Mouse (Mus musculus): ENCODE data around the gene Cux2.

Cux2 gene

DNA sequence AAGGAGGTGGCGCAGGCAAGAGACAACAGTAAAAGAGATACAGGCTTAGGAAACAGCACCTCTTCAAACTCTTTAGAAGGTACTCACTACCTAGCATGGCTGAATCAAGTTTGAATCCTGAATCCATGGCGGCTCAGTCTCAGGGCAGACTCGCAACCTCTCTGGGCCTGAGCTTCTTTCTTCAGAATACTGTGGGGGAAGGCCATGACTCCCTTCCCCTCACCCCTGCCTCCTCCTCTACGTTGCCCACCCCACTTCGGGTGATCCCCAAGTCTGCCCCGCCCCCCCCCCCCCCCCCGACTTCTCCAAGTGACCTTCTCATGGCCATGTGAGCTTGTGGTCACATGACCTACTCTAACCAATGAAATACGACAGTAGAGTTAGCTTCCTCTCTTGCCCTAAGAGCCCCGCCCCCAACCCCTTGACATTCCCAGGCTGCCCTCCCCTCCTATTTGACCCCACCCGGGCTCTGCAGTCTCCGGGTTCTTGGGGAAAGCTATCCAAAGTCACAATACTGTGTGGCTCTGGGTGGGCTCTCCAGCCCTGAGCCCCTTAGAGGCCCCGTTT is 10.9 kb upstream of the Cux2 start:
- DNase-seq (ENCODE audit: extremely low read depth, insufficient read length, low spot score): no peak

DNA sequence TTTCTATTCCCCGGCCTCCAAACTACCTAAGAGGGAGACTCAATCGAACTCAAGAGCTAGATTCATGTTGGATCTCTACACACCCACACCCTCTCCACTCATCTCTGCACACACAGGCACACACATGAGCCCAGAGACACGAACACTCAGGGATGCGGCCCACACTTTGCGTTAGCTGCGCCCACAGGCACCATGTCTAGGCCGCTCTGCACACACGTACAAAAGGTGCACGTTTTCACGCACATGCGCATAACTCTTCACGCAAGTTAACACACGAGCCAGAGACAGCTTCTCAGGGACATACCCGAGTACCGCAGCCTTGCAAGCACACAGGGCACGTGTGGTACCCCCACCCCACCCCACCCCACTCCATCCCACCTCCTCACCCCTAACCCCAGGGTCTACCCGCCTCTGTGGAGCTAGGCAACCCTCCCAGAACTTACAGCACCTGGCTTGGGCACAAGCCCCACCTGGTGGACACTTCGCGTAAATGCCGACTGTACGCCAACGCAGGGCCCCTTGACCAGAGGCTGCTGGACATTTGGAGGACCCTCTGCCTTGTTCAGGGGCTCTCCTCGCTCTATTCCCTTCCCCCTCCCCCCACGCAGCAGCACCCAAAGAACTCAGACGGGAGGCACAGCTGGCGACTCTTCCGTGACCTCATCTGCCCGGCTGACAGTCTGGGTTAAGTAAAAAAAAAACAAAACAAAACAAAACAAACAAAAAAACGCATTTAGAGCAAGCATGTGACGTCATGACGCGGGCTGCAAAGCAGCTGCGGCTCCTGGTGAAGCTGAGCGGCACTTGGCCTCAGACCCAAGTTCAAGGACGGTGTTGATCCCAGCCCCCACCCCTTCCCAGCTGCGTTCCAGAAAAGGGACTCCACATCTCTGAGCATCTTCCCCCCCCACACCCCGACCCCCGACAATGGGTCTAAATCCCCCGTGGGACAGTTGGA is 9.4 kb upstream of the Cux2 start:
- DNase-seq (ENCODE audit: extremely low read depth, insufficient read length, low spot score): peak; percentile 43

- DNase-seq (ENCODE audit: extremely low read depth, insufficient read length, low spot score): no peak
Observed at GRCm38 (mm10) chr5:122057622-122058021, 7.7 kb upstream of the Cux2 start.

DNA sequence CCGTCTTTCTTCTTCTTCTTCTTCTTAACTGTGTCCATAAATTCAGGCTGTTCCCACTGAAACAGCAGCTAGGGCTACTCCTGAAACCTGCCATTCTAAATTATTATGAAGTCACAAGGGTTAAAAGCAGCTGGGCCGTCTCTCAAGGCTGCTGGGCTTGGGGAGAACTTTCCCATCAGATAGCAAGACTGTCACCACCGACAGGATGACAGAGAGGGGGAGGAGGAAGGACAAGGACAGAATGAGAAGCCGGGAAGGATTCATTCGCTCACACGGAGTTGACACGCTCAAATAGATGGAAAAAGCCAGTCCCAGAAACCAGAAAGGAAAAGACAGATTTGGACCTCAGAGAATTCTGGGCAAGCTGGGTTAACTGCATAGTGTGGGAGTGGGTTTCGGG is 6.7 kb upstream of the Cux2 start:
- DNase-seq (ENCODE audit: extremely low read depth, insufficient read length, low spot score): no peak

DNA sequence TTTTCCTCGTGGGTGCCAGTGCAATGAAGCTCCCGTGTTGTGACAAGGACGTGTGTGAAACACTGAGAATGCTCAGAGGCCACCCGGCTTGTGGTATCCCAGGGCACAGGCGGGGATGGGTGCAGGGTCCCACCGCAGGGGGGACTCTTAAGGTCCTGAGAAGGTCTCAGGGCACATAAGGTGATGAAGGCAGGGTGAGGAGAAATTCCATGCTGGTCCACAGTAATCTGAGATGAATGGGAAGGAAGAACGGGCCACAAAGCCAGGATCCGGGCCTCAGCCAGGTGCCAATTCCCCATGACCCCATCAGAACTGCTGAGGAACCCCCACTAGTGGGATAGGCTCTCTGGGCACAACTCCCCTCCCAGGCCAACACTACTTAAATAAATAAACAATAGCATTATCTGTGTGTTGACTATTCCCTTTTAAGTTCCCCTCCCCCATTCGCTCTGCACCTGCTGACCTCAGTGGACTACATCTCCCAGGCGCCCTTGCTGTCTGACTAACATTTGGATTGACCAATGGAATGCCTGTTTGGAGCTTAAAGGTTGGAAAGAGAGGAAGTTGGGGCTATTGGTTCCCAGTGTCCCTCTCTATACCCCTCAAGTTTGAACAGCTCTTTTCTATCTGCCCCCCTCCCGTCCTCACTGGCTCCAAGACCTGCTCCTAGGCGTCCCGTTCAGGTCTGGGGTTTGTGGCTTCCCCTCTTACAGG is 4.4 kb upstream of the Cux2 start:
- no peak for DNase-seq (ENCODE audit: extremely low read depth, insufficient read length, low spot score)

DNA sequence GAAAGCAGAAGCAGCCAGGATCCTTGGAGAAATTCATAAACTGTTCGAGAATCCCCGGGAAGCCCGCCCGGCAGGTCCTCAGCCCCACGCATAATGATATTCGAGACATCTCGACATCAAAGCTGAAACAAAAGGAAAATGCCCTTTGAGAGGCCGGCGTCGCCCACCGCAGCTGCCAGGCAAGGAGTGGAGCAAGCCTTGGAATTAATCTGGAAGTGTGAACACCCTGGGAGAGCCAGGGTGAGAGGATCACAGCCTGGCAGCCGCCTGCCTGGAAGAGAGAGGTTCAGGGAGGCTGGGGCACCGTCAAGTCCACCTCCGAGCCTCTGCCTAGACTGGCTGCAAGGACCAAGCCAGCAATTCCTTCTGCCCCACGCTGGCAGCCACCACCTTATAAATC is 3.7 kb upstream of the Cux2 start:
- DNase-seq (ENCODE audit: extremely low read depth, insufficient read length, low spot score): no peak

- DNase-seq (ENCODE audit: extremely low read depth, insufficient read length, low spot score): no peak
Observed at GRCm38 (mm10) chr5:122050832-122051105, 867 bp upstream of the Cux2 start.

DNA sequence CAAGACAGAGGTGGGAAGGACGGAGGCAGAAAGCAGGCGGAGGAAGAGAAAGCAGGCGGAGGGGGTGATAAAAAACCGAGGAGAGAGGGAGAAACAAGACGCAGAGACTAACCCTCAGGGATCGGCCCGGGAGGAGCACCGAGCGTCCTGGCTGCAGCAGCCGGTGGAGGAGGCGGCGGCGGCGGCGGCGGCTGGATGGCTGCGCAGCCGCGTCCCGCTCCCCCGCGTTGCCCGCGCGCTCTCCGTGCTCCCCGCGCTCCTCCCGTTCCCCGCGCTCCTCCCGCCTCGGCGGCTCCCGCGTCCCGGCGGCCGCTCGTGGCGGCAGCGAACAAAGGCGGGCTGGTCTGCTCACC is 262 bp downstream of the Cux2 start:
- no peak for DNase-seq (ENCODE audit: extremely low read depth, insufficient read length, low spot score)

- no peak for DNase-seq (ENCODE audit: extremely low read depth, insufficient read length, low spot score)
Observed at GRCm38 (mm10) chr5:122048686-122049663, 927 bp downstream of the Cux2 start.

DNA sequence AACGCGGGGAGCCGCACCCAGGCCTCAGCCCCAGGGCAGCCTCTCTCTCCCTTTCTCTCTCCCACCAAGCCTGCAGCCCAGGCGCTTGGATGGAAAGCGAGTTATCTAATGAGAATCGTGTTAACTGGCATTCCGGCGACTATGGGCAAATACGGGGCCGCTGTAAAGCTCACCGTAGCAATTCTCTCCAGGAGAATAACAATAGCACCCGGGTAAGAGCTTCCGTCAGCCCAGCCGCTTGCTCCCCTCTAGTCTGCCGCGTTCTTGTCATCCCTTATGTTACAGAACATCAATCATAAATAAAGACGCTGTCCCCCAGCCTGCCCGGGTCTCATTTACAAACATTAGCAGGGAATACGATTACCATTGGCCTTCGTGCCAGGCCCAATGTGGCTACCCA is 1.6 kb downstream of the Cux2 start:
- no peak for DNase-seq (ENCODE audit: extremely low read depth, insufficient read length, low spot score)

- DNase-seq (ENCODE audit: extremely low read depth, insufficient read length, low spot score): no peak
Observed at GRCm38 (mm10) chr5:122047791-122048190, 2.1 kb downstream of the Cux2 start.

DNA sequence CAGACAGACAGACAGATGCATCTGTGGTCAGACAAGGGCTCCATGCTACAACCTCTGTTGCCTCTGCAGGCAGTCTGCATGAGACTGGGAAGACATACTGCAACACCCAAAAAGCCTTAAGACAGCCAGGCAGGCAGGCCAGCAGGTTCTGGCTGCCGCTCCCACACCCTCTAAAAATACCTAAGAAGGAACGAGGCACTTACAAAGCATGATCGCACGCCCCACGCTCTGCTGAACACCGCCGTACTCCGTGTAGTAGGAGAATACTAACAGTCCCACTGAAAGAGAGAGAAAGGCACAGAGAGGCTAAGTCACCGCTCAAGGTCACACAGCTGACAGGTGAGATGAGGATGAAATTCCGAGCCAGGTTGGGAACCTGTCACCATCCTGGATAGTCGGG is 6.3 kb downstream of the Cux2 start:
- DNase-seq (ENCODE audit: extremely low read depth, insufficient read length, low spot score): no peak

GRCm38 (mm10) chr5:122035278-122035677 is 14.6 kb downstream of the Cux2 start:
- no peak for DNase-seq (ENCODE audit: extremely low read depth, insufficient read length, low spot score)

GRCm38 (mm10) chr5:122033167-122033478 is 16.8 kb downstream of the Cux2 start:
- no peak for DNase-seq (ENCODE audit: extremely low read depth, insufficient read length, low spot score)

- DNase-seq (ENCODE audit: extremely low read depth, insufficient read length, low spot score): no peak
Observed at GRCm38 (mm10) chr5:122032471-122033166, 17.3 kb downstream of the Cux2 start.

- DNase-seq (ENCODE audit: extremely low read depth, insufficient read length, low spot score): no peak
Observed at GRCm38 (mm10) chr5:122031146-122031545, 18.8 kb downstream of the Cux2 start.

GRCm38 (mm10) chr5:122030640-122031039 is 19.3 kb downstream of the Cux2 start:
- DNase-seq (ENCODE audit: extremely low read depth, insufficient read length, low spot score): no peak

DNA sequence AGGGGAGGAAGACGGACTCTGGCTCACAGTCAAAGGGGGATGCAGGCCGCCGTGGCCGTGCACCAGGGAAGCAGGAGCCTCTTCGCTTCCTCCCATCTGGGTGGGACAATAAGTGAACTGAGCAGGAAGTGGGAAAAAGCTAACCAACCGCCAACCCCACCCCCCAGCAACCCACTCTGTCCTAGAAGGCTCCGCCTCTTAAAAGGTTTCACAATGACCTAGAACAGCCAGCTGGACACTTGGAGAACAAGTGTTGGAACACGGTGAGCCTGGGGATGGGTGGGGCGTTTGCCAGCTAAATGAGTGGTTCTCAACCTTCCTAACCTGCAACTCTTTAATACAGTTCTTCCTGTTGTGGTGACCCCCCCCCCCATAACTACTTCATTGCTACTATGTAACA is 23.1 kb downstream of the Cux2 start:
- no peak for DNase-seq (ENCODE audit: extremely low read depth, insufficient read length, low spot score)

DNA sequence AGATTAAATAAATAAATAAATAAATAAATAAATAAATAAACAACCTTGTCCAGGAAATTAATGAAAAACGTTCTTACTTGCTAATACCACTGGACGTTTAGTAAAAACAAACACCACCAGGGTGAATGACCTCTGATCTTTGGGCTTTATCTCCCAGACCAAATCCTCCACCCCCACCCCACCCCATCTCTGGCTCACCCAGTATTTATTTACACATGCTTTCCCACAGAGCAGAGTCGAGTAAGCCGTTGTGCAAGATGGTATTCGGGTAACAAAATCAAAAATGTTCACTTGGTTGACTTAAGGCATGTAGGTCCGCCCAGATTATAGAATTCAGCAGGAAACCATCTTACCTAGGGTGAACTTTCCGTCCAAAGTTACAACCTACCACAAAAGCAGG is 23.6 kb downstream of the Cux2 start:
- no peak for DNase-seq (ENCODE audit: extremely low read depth, insufficient read length, low spot score)

DNA sequence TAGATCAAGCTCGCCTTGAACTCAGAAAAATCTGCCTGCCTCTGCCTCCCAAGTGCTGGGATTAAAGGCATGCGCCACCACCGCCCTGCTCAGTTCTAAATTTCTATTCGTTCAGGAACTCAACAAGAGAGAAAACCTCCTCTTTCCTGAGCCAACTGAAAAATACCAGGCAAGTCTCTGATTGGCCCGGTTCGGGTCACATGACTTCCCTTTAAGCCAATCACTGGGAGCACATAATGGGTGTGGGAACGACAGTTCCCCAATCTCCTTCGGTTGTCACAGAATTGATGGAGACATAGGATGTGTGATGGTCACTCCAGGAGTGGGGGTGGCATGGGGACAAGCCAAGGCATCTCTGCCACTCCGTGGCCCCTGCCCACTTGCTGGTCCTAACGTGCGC is 24.8 kb downstream of the Cux2 start:
- DNase-seq (ENCODE audit: extremely low read depth, insufficient read length, low spot score): no peak

Measured in 3134 (cell line).